Mouse (Mus musculus): Measurements from ENCODE around the gene Mrps2.

GRCm38 (mm10) chr2:28498431-28498830 lies 30.6 kb downstream of the Mrps2 start:
- no peak for TF ChIP-seq POLR2A (IDR thresholded peaks at IDR 0.05; ENCODE audit: insufficient read length, low read depth)
- TF ChIP-seq MAX (IDR thresholded peaks at IDR 0.05; ENCODE audit: low read depth) = no peak

Data from myocyte (in vitro differentiated cells).